Mouse (Mus musculus): ENCODE results near the gene Sult1a1.

- TF ChIP-seq CTCF (IDR thresholded peaks at IDR 0.05; ENCODE audit: low read depth), result no peak
- no peak for TF ChIP-seq EP300 (IDR thresholded peaks at IDR 0.05; ENCODE audit: low read depth)
These were observed 2.5 kb upstream of the Sult1a1 start for GRCm38 (mm10) chr7:126678545-126679341.

Data from liver, embryonic 14.5 days (tissue).